Comparison of ENCODE assay signal across 10 mouse cellular contexts in the genomic region with DNA sequence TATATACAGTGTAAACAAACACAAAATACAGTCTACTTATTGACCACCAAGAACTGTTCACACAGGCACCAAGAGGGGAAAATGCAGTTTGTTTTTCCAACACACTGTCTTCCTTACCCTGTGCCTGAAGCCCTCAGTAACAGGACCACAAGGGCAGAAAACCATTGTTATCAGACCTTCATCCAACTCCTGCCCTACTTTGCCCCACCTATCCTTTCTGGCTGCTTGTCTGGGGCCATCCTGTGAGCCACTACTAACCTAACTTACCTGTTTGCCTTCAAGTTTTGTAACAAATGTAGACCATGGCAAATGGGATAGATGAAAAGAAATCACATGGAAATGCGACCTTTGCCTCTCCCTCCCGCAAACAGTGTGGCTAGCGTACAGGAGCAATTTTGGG. TPM values are rescaled to one million over a fixed set of nuclear protein-coding genes. Genes with fewer than 3 reads are reported as not detected.
DNase-seq lines count a peak whose midpoint lies in the region; ATAC-seq and TF ChIP-seq lines count a peak whose summit lies in the region.
"Had no signal": no experiment of that assay in that cellular context is flagged by ENCODE, and none has a peak within 500 bp of the region (broad histone marks: within the 10 kb centered on the region; RNA-seq: fewer than 3 reads in every experiment).

No protein-coding gene starts in this region.

- peaks cover 9% of the 10 kb centered on the region for H3K27me3 ChIP-seq in heart, embryonic 11.5 days (ENCODE audit: control insufficient read depth, insufficient read depth, low read length)
- H3K27me3 ChIP-seq in heart, adult 2 months (ENCODE audit: control insufficient read depth, insufficient read depth, low read length): no peaks in the 10 kb centered on the region
- H3K27me3 ChIP-seq in hindbrain, embryonic 13.5 days: no peaks in the 10 kb centered on the region

- TF ChIP-seq EP300 in heart, adult 2 months (IDR thresholded peaks at IDR 0.05; ENCODE audit: insufficient read depth, low read depth, low read length): no peak

- peaks cover 6% of the 10 kb centered on the region; the same call in 1 of the 2 replicates for H3K4me1 ChIP-seq in heart, embryonic 11.5 days (ENCODE audit: control insufficient read depth, insufficient read depth, low read length)
- H3K4me1 ChIP-seq in heart, adult 2 months (ENCODE audit: control insufficient read depth, insufficient read depth, low read length): peaks cover 2% of the 10 kb centered on the region; the same call in 1 of the 2 replicates
- H3K4me1 ChIP-seq in ES-E14 (ENCODE audit: control insufficient read depth in 2 of 2, insufficient read depth in 2 of 2, low read length in 2 of 2, poor library complexity in 1 of 2): peaks cover 0 to 2% of the 10 kb centered on the region in 2 experiments; a peak in 1 of 4 replicates
- H3K4me1 ChIP-seq in hindbrain, embryonic 13.5 days (replicated peaks): peaks cover 26% of the 10 kb centered on the region

- peak overlapping the region; percentile 12; the same call in 1 of the 2 replicates for H3K4me2 ChIP-seq in heart, embryonic 11.5 days
- peak overlapping the region; percentile 79 for H3K4me2 ChIP-seq in hindbrain, embryonic 13.5 days

- no peaks in the 10 kb centered on the region for H3K36me3 ChIP-seq in heart, embryonic 11.5 days (ENCODE audit: control insufficient read depth, insufficient read depth, low read length)
- peaks cover 2% of the 10 kb centered on the region for H3K36me3 ChIP-seq in heart, adult 2 months (ENCODE audit: control insufficient read depth, insufficient read depth, low read length)
- peaks cover 2% of the 10 kb centered on the region for H3K36me3 ChIP-seq in ES-E14 (ENCODE audit: control insufficient read depth, insufficient read depth, low read length, poor library complexity, severe bottlenecking)
- H3K36me3 ChIP-seq in hindbrain, embryonic 13.5 days: peaks cover 11% of the 10 kb centered on the region; the same call in 1 of the 2 replicates

- in situ Hi-C loops in ES-E14 (cut with MboI; ENCODE audit: low sequenced_read_pairs in 2 of 2, unreplicated experiment in 2 of 2): no loop called here

- H3K9me3 ChIP-seq in heart, embryonic 11.5 days (replicated peaks; ENCODE audit: control insufficient read depth, low read length): no peaks in the 10 kb centered on the region
- no peaks in the 10 kb centered on the region for H3K9me3 ChIP-seq in ES-E14 (ENCODE audit: control insufficient read depth, insufficient read depth, low read depth, low read length)
- H3K9me3 ChIP-seq in hindbrain, embryonic 13.5 days: no peaks in the 10 kb centered on the region

- H3K79me2 ChIP-seq in heart, adult 2 months (replicated peaks; ENCODE audit: control insufficient read depth, insufficient read depth, low read length): no peaks in the 10 kb centered on the region; the same call in 1 of the 2 replicates

- 82% methylated on average over 3 of the region's 3 CpGs for WGBS in heart, embryonic 11.5 days (ENCODE audit: insufficient replicate concordance)
- WGBS in heart, adult 2 months: 61% methylated on average over 3 of the region's 3 CpGs
- WGBS in hindbrain, embryonic 13.5 days: 67% methylated on average over 3 of the region's 3 CpGs

- intact Hi-C loops in heart, adult 2 months (cut with DNase I): loop anchor here (2.0 to 10.0 kb wide), 2 partner anchors 37 to 507 kb away; a partner anchor contains a TSS
- intact Hi-C loops in left cerebral cortex, postnatal 4 days (cut with DNase I): loop anchor here (5.0 kb wide), 1 partner anchor 94 kb away; no protein-coding TSS in a partner anchor

- TF ChIP-seq CTCF in heart, adult 2 months (IDR thresholded peaks at IDR 0.05): no peak

- H3K9ac ChIP-seq in heart, embryonic 11.5 days (ENCODE audit: low read depth, low read length): no peak overlapping the region
- H3K9ac ChIP-seq in heart, adult 2 months (ENCODE audit: low read depth, low read length): no peak overlapping the region
- peak overlapping the region; percentile 46 for H3K9ac ChIP-seq in ES-E14 (ENCODE audit: insufficient read depth, low read depth, low read length, poor library complexity, severe bottlenecking)
- no peak overlapping the region for H3K9ac ChIP-seq in hindbrain, embryonic 13.5 days

- no peak for DNase-seq in heart, adult 2 months
- DNase-seq in ES-E14 (ENCODE audit: low read depth, low spot score): no peak
- no peak for DNase-seq in left cerebral cortex, postnatal 4 days
- DNase-seq: gastrocnemius, postnatal 25 days; right cerebral cortex, postnatal 14 days had no signal

- 0 out of 2 replicates have a peak overlapping the region, but pooled peaks have one; percentile 1 for H3K4me3 ChIP-seq in heart, embryonic 11.5 days (ENCODE audit: low read depth, low read length)
- no peak overlapping the region for H3K4me3 ChIP-seq in heart, adult 2 months
- H3K4me3 ChIP-seq in ES-E14 (ENCODE audit: insufficient read depth in 1 of 2, low read depth in 1 of 2, low read length in 2 of 2, poor library complexity in 1 of 2, severe bottlenecking in 1 of 2): peak overlapping the region; percentile 11 to 41; a peak in 2 of 4 replicates
- H3K4me3 ChIP-seq in hindbrain, embryonic 13.5 days: peak overlapping the region; percentile 89

- ATAC-seq in heart, embryonic 11.5 days (replicated peaks; ENCODE audit: insufficient number of reproducible peaks, low FRiP score, low TSS enrichment): no peak
- no peak for ATAC-seq in hindbrain, embryonic 13.5 days (ENCODE audit: low FRiP score)
- ATAC-seq in megakaryocyte-erythroid progenitor cell, adult 5-6 weeks (replicated peaks; ENCODE audit: low FRiP score, low TSS enrichment, poor library complexity, severe bottlenecking): 0 out of 2 replicates have a peak, but pooled peaks have one; percentile 27
- no peak for ATAC-seq in cerebellum, adult (ENCODE audit: insufficient number of reproducible peaks, low FRiP score, low TSS enrichment)
- ATAC-seq in megakaryocyte progenitor cell, adult 5-6 weeks (replicated peaks; ENCODE audit: poor library complexity): no peak

- TF ChIP-seq POLR2A in heart, adult 2 months (IDR thresholded peaks at IDR 0.05; ENCODE audit: insufficient read depth, low read depth, low read length): no peak

- no peak overlapping the region for H3K27ac ChIP-seq in heart, embryonic 11.5 days (ENCODE audit: low read depth, low read length)
- H3K27ac ChIP-seq in heart, adult 2 months: no peak overlapping the region
- no peak overlapping the region for H3K27ac ChIP-seq in ES-E14 (ENCODE audit: insufficient read depth, low read depth, low read length, poor library complexity, severe bottlenecking)
- H3K27ac ChIP-seq in hindbrain, embryonic 13.5 days: no peak overlapping the region

TF ChIP-seq in ES-E14, 5 proteins besides CTCF, POLR2A, EP300 and RAD21:
- TF ChIP-seq CHD2 (IDR thresholded peaks at IDR 0.05; ENCODE audit: low read depth, low read length): no peak
- TF ChIP-seq HCFC1 (IDR thresholded peaks at IDR 0.05; ENCODE audit: borderline replicate concordance, insufficient read depth, low read length): no peak
- no peak for TF ChIP-seq MAFK (IDR thresholded peaks at IDR 0.05; ENCODE audit: insufficient read depth, low read depth, low read length)
- TF ChIP-seq ZC3H11A (IDR thresholded peaks at IDR 0.05; ENCODE audit: borderline replicate concordance, low read depth, low read length): no peak
- no peak for TF ChIP-seq ZNF384 (IDR thresholded peaks at IDR 0.05; ENCODE audit: low read depth, low read length)

RNA-seq across cellular contexts. Expression of a gene that starts 2.2 kb away (rescaled TPM):
- 54.9 and 69.5 TPM in 2 replicates for polyA plus RNA-seq in heart, embryonic 11.5 days (2014; fragmentation: Nextera tagmentation; extraction: Ambion mirVana)
- 10 to 100 TPM; 32.3 to 32.7 TPM for total RNA-seq in heart, adult 2 months (2021)
- polyA plus RNA-seq in heart, adult 2 months (2012; rRNA removed): 8.6 and 20.4 TPM in 2 replicates
- 29.3 and 32.0 TPM in 2 replicates for total RNA-seq in ES-E14 (2012; rRNA removed)
- 83.4 and 90.0 TPM in 2 replicates for polyA plus RNA-seq in hindbrain, embryonic 13.5 days (2015; fragmentation: Nextera tagmentation; extraction: Ambion mirVana)
- total RNA-seq in megakaryocyte-erythroid progenitor cell, adult 5-6 weeks (2014; fragmentation: Nextera tagmentation): 29.6 and 36.8 TPM in 2 replicates
- 27.7 and 28.0 TPM in 2 replicates for total RNA-seq in megakaryocyte-erythroid progenitor cell, adult 5-6 weeks (2017)
- total RNA-seq in left cerebral cortex, postnatal 4 days (2021): 10 to 100 TPM; 96.4 to 98.4 TPM
- 48.7 and 49.4 TPM in 2 replicates for total RNA-seq in megakaryocyte progenitor cell, adult 5-6 weeks (2015)
- total RNA-seq in megakaryocyte progenitor cell, adult 5-6 weeks (2017): 11.7 and 21.0 TPM in 2 replicates

RNA-seq across cellular contexts. Expression of a gene that starts 37.0 kb away (rescaled TPM):
- 57.2 and 62.5 TPM in 2 replicates for polyA plus RNA-seq in heart, embryonic 11.5 days (2014; fragmentation: Nextera tagmentation; extraction: Ambion mirVana)
- total RNA-seq in heart, adult 2 months (2021): 100 to 1,000 TPM in 1 of 2 experiments, 10 to 100 TPM in 1; 97.4 to 107 TPM
- polyA plus RNA-seq in heart, adult 2 months (2012; rRNA removed): 36.3 and 67.3 TPM in 2 replicates
- 11.4 and 12.9 TPM in 2 replicates for total RNA-seq in ES-E14 (2012; rRNA removed)
- polyA plus RNA-seq in hindbrain, embryonic 13.5 days (2015; fragmentation: Nextera tagmentation; extraction: Ambion mirVana): 34.3 and 34.9 TPM in 2 replicates
- 13.1 and 27.7 TPM in 2 replicates for total RNA-seq in megakaryocyte-erythroid progenitor cell, adult 5-6 weeks (2014; fragmentation: Nextera tagmentation)
- total RNA-seq in megakaryocyte-erythroid progenitor cell, adult 5-6 weeks (2017): 10.7 and 35.6 TPM in 2 replicates
- 10 to 100 TPM; 10.9 to 12.3 TPM for total RNA-seq in left cerebral cortex, postnatal 4 days (2021)
- 20.7 and 21.9 TPM in 2 replicates for total RNA-seq in megakaryocyte progenitor cell, adult 5-6 weeks (2015)
- 18.0 and 23.0 TPM in 2 replicates for total RNA-seq in megakaryocyte progenitor cell, adult 5-6 weeks (2017)

RNA-seq across cellular contexts. Expression of a gene that starts 37.1 kb away (rescaled TPM):
- polyA plus RNA-seq in heart, embryonic 11.5 days (2014; fragmentation: Nextera tagmentation; extraction: Ambion mirVana): 0.34 and 0.42 TPM in 2 replicates
- under 1 TPM; 0.86 to 0.98 TPM for total RNA-seq in heart, adult 2 months (2021)
- polyA plus RNA-seq in heart, adult 2 months (2012; rRNA removed): 1.3 and 1.4 TPM in 2 replicates
- 0.80 and 0.85 TPM in 2 replicates for total RNA-seq in ES-E14 (2012; rRNA removed)
- 0.97 and 1.0 TPM in 2 replicates for polyA plus RNA-seq in hindbrain, embryonic 13.5 days (2015; fragmentation: Nextera tagmentation; extraction: Ambion mirVana)
- total RNA-seq in megakaryocyte-erythroid progenitor cell, adult 5-6 weeks (2014; fragmentation: Nextera tagmentation): 0.47 and 0.63 TPM in 2 replicates
- 0.08 and 2.6 TPM in 2 replicates for total RNA-seq in megakaryocyte-erythroid progenitor cell, adult 5-6 weeks (2017)
- total RNA-seq in left cerebral cortex, postnatal 4 days (2021): 1 to 10 TPM; 1.1 to 1.6 TPM
- total RNA-seq in megakaryocyte progenitor cell, adult 5-6 weeks (2015): 0.15 and 0.32 TPM in 2 replicates
- total RNA-seq in megakaryocyte progenitor cell, adult 5-6 weeks (2017): 0.04 and 0.47 TPM in 2 replicates
